Mouse (Mus musculus): ENCODE results near the gene Smarca2. TPM values are rescaled to one million over a fixed set of nuclear protein-coding genes. Genes with fewer than 3 reads are reported as not detected.

Smarca2 gene
- polyA plus RNA-seq, 1 experiment, result 23.4 TPM

DNA sequence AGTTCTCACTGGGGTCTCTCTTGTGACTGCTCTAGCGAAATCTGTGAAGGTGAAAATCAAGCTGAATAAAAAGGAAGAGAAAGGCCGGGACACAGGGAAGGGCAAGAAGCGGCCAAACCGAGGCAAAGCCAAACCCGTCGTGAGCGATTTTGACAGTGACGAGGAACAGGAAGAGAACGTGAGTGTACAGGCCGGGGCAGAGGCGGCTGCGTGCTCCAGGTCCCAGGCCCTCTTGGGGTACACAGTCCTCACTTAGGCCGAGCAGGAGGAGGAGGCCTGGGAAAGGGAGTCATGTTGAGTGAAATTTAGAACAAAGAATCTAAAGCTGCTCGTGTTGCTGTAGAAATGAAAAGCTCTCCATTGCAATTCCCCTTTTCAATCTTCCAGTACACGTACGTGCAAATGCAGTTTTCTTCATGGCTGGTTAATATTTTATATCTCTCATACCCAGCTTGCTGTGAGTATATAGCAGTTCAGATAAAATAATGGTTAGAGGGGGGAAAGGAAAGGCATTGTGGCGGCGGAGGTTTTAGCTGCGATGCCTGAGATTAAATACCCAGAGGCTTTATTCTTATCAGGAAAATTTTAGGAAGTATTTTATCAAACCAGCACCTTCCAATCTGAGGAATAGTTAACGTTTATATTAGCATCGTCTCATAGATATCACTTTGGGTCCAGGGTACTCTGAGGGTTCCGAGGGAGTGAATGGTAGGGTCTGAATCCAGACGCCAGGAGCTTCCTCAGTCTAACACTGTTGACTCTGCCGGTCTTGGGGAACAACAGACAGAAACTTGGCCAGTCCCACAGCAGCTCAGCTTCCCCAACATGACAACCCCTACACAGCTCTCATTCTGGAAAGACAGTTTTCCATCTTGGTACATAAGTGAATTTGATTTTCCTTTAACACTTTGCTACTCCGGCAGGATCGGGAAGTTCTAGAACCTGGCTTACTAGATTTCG is 171.5 kb downstream of the Smarca2 start:
- WGBS, result 85% methylated on average over 27 of the region's 27 CpGs
- Histone ChIP-seq H3K36me3 (ENCODE audit: control insufficient read depth, insufficient read depth, low read length) (peaks cover 42% of the 10 kb centered on the region), H3K27me3 (ENCODE audit: control insufficient read depth, insufficient read depth, low read length) (no peaks in the 10 kb centered on the region)

DNA sequence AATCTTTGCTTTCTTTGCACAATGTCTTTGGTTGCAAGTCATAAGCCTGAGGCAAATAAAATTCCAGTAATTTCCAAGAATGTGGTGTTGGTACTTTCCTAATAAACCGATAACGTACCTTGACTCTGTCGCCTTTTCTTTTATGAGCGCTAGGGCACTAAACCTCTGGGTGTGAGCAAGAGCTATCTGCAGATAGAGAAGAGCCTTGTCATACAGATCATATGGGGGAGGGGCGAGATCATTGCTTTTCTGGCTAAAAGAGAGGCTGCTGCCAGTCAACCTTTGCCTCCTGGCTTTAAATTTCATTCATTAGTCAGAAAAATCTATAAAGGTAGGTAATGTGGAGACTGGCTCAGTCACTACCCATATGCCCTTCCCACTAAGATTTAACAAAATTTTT is 173.3 kb downstream of the Smarca2 start:
- Histone ChIP-seq H3K27me3 (ENCODE audit: control insufficient read depth, insufficient read depth, low read length) (no peaks in the 10 kb centered on the region), H3K27ac (ENCODE audit: insufficient read depth, low read length) (no peak overlapping the region), H3K36me3 (ENCODE audit: control insufficient read depth, insufficient read depth, low read length) (peaks cover 39% of the 10 kb centered on the region), H3K4me3 (ENCODE audit: extremely low read depth, insufficient read depth, insufficient read length) (no peak overlapping the region), H3K4me1 (ENCODE audit: control insufficient read depth, insufficient read depth, insufficient read length) (no peaks in the 10 kb centered on the region)
- WGBS, result 97% methylated on average over 5 of the region's 5 CpGs
- TF ChIP-seq POLR2A (IDR thresholded peaks at IDR 0.05; ENCODE audit: low read depth, low read length) (no peak), CTCF (IDR thresholded peaks at IDR 0.05; ENCODE audit: extremely low read depth, insufficient read depth, insufficient read length, insufficient replicate concordance) (no peak)
- DNase-seq (ENCODE audit: low read depth in 1 of 2, low spot score in 2 of 2), result no peak

More for the DNA sequence above, 171.5 kb downstream of the Smarca2 start:
- no peak overlapping the region for H3K4me3 ChIP-seq (ENCODE audit: extremely low read depth, insufficient read depth, insufficient read length)
- TF ChIP-seq POLR2A (IDR thresholded peaks at IDR 0.05; ENCODE audit: low read depth, low read length) (no peak), CTCF (IDR thresholded peaks at IDR 0.05; ENCODE audit: extremely low read depth, insufficient read depth, insufficient read length, insufficient replicate concordance) (no peak)
- H3K4me1 ChIP-seq (ENCODE audit: control insufficient read depth, insufficient read depth, insufficient read length), result no peaks in the 10 kb centered on the region
- no peak for DNase-seq (ENCODE audit: low read depth in 1 of 2, low spot score in 2 of 2)
- H3K27ac ChIP-seq (ENCODE audit: insufficient read depth, low read length), result no peak overlapping the region

DNA sequence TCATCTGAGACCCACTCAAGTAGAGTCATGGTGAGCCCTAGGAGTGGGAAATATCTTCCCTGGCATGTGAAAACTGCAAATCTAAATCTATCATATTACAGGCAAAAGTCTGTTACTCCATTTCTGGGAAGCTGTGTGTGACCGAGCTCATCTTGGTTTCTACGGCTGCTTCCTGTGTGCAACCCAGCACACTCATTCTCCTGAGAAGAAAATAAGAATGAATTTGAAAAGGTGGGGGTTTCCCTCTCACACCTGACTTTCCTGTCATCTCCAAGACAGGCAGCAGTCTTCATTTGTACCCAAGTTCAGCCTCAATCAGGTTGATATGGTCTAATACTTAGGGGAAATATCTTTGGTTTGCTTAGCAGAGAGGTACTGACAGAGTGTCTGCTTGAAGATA is 176.4 kb downstream of the Smarca2 start:
- no peak overlapping the region for H3K27ac ChIP-seq (ENCODE audit: insufficient read depth, low read length)
- DNase-seq (ENCODE audit: low read depth in 1 of 2, low spot score in 2 of 2), result no peak
- no peaks in the 10 kb centered on the region for H3K27me3 ChIP-seq (ENCODE audit: control insufficient read depth, insufficient read depth, low read length)
- 55% methylated on average over 2 of the region's 2 CpGs for WGBS
- TF ChIP-seq CTCF (IDR thresholded peaks at IDR 0.05; ENCODE audit: extremely low read depth, insufficient read depth, insufficient read length, insufficient replicate concordance) (no peak), POLR2A (IDR thresholded peaks at IDR 0.05; ENCODE audit: low read depth, low read length) (no peak)
- H3K36me3 ChIP-seq (ENCODE audit: control insufficient read depth, insufficient read depth, low read length), result peaks cover 21% of the 10 kb centered on the region
- H3K4me1 ChIP-seq (ENCODE audit: control insufficient read depth, insufficient read depth, insufficient read length), result no peaks in the 10 kb centered on the region
- H3K4me3 ChIP-seq (ENCODE audit: extremely low read depth, insufficient read depth, insufficient read length), result no peak overlapping the region

DNA sequence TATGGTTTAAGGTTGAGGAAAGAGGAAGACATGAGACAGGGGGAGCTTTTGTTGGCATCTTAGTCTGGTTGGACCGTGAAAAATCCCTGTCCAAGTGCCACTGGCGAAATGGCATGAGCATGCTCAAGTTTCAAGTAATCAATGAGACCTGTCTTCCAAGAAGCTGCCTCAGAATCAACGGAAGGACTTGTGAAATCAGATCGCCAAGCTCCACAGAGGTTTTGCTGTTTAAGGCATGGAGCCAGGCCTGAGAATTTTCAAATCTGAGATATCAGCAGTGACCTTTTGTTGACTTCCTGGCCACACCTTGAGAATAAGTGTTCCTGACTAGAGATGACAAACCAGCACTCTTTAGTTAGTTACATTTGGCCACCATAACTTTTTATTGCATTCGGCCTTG is 183.6 kb downstream of the Smarca2 start:
- no peak for DNase-seq (ENCODE audit: low read depth in 1 of 2, low spot score in 2 of 2)
- H3K4me3 ChIP-seq (ENCODE audit: extremely low read depth, insufficient read depth, insufficient read length), result no peak overlapping the region
- no peaks in the 10 kb centered on the region for H3K27me3 ChIP-seq (ENCODE audit: control insufficient read depth, insufficient read depth, low read length)
- no peak overlapping the region for H3K27ac ChIP-seq (ENCODE audit: insufficient read depth, low read length)
- TF ChIP-seq CTCF (IDR thresholded peaks at IDR 0.05; ENCODE audit: extremely low read depth, insufficient read depth, insufficient read length, insufficient replicate concordance) (no peak), POLR2A (IDR thresholded peaks at IDR 0.05; ENCODE audit: low read depth, low read length) (no peak)
- no peaks in the 10 kb centered on the region for H3K4me1 ChIP-seq (ENCODE audit: control insufficient read depth, insufficient read depth, insufficient read length)
- 90% methylated on average over 5 of the region's 5 CpGs for WGBS
- H3K36me3 ChIP-seq (ENCODE audit: control insufficient read depth, insufficient read depth, low read length), result no peaks in the 10 kb centered on the region; the same call in 1 of the 2 replicates

DNA sequence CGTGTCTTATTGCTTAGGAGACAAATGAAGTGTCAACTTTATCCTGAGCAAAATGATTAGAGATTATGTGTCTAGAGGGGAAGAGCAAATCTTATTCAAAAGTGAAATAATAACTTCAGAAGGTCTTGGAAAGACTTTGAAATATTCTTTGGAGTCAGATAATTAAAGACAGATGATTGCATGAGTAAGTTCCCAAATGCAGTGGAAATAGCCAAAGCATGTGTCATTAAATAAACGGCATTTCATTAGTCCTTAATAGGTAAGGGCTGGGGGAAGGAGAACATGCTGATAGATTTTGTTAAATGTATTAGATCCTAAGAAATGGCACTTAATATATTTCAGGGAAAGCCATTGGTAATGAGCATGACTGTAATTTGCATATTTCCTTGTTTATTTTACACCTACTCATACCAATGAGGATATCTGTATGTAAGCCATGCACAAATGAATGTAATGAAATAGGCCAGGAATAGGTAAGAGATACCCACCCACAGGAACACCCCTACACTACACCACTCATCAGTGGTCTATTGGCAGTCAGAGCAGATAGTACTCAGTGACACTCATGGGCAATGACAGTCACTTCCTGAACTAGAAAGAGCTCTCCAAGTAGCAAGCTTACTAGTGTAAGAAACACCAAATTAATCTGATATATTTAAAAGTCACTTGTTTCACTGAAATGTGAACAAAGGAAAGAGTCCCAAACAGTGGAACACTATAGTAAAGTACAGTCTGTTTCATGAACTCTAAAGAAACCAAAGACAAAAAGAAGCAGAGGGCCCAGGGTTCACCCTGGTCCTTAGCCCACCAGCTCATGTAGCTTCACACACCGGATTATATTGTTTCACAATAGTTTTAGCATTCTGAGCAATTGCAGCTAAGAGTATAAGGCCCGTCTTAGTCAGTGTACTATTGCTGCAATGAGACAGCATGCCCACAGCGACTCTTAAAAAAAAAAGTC is 185.8 kb downstream of the Smarca2 start:
- TF ChIP-seq POLR2A (IDR thresholded peaks at IDR 0.05; ENCODE audit: low read depth, low read length), result no peak
- no peak for TF ChIP-seq CTCF (IDR thresholded peaks at IDR 0.05; ENCODE audit: extremely low read depth, insufficient read depth, insufficient read length, insufficient replicate concordance)
- WGBS, result 91% methylated on average over 5 of the region's 5 CpGs
- no peak overlapping the region for H3K27ac ChIP-seq (ENCODE audit: insufficient read depth, low read length)
- no peaks in the 10 kb centered on the region for H3K27me3 ChIP-seq (ENCODE audit: control insufficient read depth, insufficient read depth, low read length)
- no peak for DNase-seq (ENCODE audit: low read depth in 1 of 2, low spot score in 2 of 2)
- no peaks in the 10 kb centered on the region for H3K36me3 ChIP-seq (ENCODE audit: control insufficient read depth, insufficient read depth, low read length)
- no peak overlapping the region for H3K4me3 ChIP-seq (ENCODE audit: extremely low read depth, insufficient read depth, insufficient read length)
- no peaks in the 10 kb centered on the region for H3K4me1 ChIP-seq (ENCODE audit: control insufficient read depth, insufficient read depth, insufficient read length)

DNA sequence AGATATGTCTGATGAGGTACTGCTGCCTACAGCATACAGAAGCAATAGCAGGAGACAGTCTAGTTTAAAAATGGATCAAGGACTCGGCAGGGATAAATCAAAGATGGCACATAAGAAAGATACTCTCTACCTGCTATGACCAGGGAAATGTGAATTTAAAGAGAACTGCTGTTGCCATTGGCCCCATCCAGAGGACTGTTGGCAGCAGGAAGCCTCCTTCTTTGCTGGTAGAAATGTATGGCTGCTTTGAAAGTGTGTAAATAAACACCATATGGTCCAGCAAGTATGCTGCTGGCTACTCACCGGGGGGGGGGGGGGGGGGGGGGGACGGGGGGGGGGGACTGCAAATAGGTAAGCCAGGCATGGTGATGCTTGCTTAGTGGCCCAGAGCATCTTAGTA is 189.5 kb downstream of the Smarca2 start:
- Histone ChIP-seq H3K4me1 (ENCODE audit: control insufficient read depth, insufficient read depth, insufficient read length) (no peaks in the 10 kb centered on the region), H3K36me3 (ENCODE audit: control insufficient read depth, insufficient read depth, low read length) (no peaks in the 10 kb centered on the region), H3K27me3 (ENCODE audit: control insufficient read depth, insufficient read depth, low read length) (no peaks in the 10 kb centered on the region), H3K4me3 (ENCODE audit: extremely low read depth, insufficient read depth, insufficient read length) (no peak overlapping the region), H3K27ac (ENCODE audit: insufficient read depth, low read length) (no peak overlapping the region)
- no peak for TF ChIP-seq POLR2A (IDR thresholded peaks at IDR 0.05; ENCODE audit: low read depth, low read length)
- TF ChIP-seq CTCF (IDR thresholded peaks at IDR 0.05; ENCODE audit: extremely low read depth, insufficient read depth, insufficient read length, insufficient replicate concordance), result no peak
- no peak for DNase-seq (ENCODE audit: low read depth in 1 of 2, low spot score in 2 of 2)
- WGBS, result 62% methylated on average over 2 of the region's 3 CpGs

Measured in spleen, adult 2 months (tissue).